Mouse (Mus musculus): ENCODE results near the gene Fzd2. TPM values are rescaled to one million over a fixed set of nuclear protein-coding genes. Genes with fewer than 3 reads are reported as not detected.
A peak's percentile ranks its signal among the peaks of the same experiment; 100 is the strongest.
"Not testable (repeated sequence)": the region's sequence is repeated elsewhere in the genome, so short reads cannot be mapped to it uniquely, and the experiment has no call there.

Gene Fzd2
- polyA plus RNA-seq (2014; fragmentation: Nextera tagmentation; extraction: Ambion mirVana), result 8.4 and 9.0 TPM in 2 replicates

- peak; percentile 68 for ATAC-seq (replicated peaks; ENCODE audit: low FRiP score)
- Histone ChIP-seq H3K27me3 (replicated peaks; ENCODE audit: control insufficient read depth, insufficient read depth, low read length) (peaks cover 72% of the 10 kb centered on the region), H3K36me3 (ENCODE audit: control insufficient read depth, insufficient read depth, low read length) (no peaks in the 10 kb centered on the region), H3K4me2 (peak within 1 kb of the TSS; percentile 58), H3K27ac (ENCODE audit: low read depth, low read length) (peak within 1 kb of the TSS; percentile 62), H3K9ac (ENCODE audit: low read depth, low read length) (peak within 1 kb of the TSS; percentile 71), H3K9me3 (ENCODE audit: control insufficient read depth, low read length) (no peaks in the 10 kb centered on the region), H3K4me3 (ENCODE audit: low read depth, low read length) (peak within 1 kb of the TSS; percentile 53), H3K4me1 (replicated peaks; ENCODE audit: control insufficient read depth, insufficient read depth, low read length) (no peaks in the 10 kb centered on the region)
- peak; percentile 86 for DNase-seq (ENCODE audit: low spot score)
- under 1% methylated on average over 21 of the region's 31 CpGs for WGBS
These were observed at the start of gene Fzd2 for GRCm38 (mm10) chr11:102604010-102604584. Gene Fzd2, plus strand, starts transcription at chr11:102604396.

- WGBS, result 0% methylated on average over 39 of the region's 39 CpGs
- H3K27me3 ChIP-seq (replicated peaks; ENCODE audit: control insufficient read depth, insufficient read depth, low read length), result no peaks in the 10 kb centered on the region
These were observed 48.7 kb upstream of the Fzd2 start for GRCm38 (mm10) chr11:102555400-102556030.

GRCm38 (mm10) chr11:102556031-102556715 is 48.0 kb upstream of the Fzd2 start, which contains the start of gene Gpatch8:
Gene Gpatch8, minus strand, starts transcription at chr11:102556392.
- H3K9ac ChIP-seq (ENCODE audit: low read depth, low read length), result peak within 1 kb of the TSS; percentile 99
- ATAC-seq (replicated peaks; ENCODE audit: low FRiP score) (peak; percentile 92), DNase-seq (ENCODE audit: low spot score) (peak; percentile 94)
- WGBS, result under 1% methylated on average over 47 of the region's 55 CpGs
- H3K27ac ChIP-seq (ENCODE audit: low read depth, low read length), result peak within 1 kb of the TSS; percentile 88
- H3K4me1 ChIP-seq (replicated peaks; ENCODE audit: control insufficient read depth, insufficient read depth, low read length), result peaks cover 16% of the 10 kb centered on the region
- peak within 1 kb of the TSS; percentile 99 for H3K4me3 ChIP-seq (ENCODE audit: low read depth, low read length)
- H3K9me3 ChIP-seq (ENCODE audit: control insufficient read depth, low read length), result no peaks in the 10 kb centered on the region
- peak within 1 kb of the TSS; percentile 69 for H3K4me2 ChIP-seq
- no peaks in the 10 kb centered on the region for H3K27me3 ChIP-seq (replicated peaks; ENCODE audit: control insufficient read depth, insufficient read depth, low read length)
- H3K36me3 ChIP-seq (ENCODE audit: control insufficient read depth, insufficient read depth, low read length), result no peaks in the 10 kb centered on the region; the same call in 1 of the 2 replicates

More at GRCm38 (mm10) chr11:102555400-102556030, 48.7 kb upstream of the Fzd2 start:
- DNase-seq (ENCODE audit: low spot score) (no peak), ATAC-seq (replicated peaks; ENCODE audit: low FRiP score) (peak; percentile 57)
- Histone ChIP-seq H3K4me2 (peak overlapping the region; percentile 69), H3K36me3 (ENCODE audit: control insufficient read depth, insufficient read depth, low read length) (no peaks in the 10 kb centered on the region; the same call in 1 of the 2 replicates), H3K4me1 (replicated peaks; ENCODE audit: control insufficient read depth, insufficient read depth, low read length) (peaks cover 16% of the 10 kb centered on the region), H3K9ac (ENCODE audit: low read depth, low read length) (peak overlapping the region; percentile 99), H3K4me3 (ENCODE audit: low read depth, low read length) (peak overlapping the region; percentile 99), H3K27ac (ENCODE audit: low read depth, low read length) (peak overlapping the region; percentile 88), H3K9me3 (ENCODE audit: control insufficient read depth, low read length) (no peaks in the 10 kb centered on the region)

DNA sequence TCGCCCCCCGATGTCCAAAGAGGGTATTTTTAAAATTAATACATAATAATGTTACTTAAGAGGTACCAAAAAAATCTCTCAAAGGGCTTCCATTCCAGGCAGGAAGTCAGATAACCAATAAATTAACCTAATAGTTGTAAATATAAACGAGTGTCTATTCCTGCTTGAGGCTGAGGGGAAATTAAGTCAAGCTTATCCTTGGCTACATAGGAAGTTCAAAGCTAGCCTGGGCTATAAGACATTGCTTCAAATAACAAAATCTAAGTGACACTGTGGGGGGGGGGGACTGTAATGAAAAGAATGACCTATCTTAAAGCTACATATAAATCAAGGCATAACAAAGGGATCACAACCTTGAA is 47.5 kb upstream of the Fzd2 start:
- peak overlapping the region; percentile 88 for H3K27ac ChIP-seq (ENCODE audit: low read depth, low read length)
- WGBS, result 15% methylated on average over 3 of the region's 3 CpGs
- no peak overlapping the region; the same call in 1 of the 2 replicates for H3K9ac ChIP-seq (ENCODE audit: low read depth, low read length)
- no peaks in the 10 kb centered on the region for H3K9me3 ChIP-seq (ENCODE audit: control insufficient read depth, low read length)
- H3K27me3 ChIP-seq (replicated peaks; ENCODE audit: control insufficient read depth, insufficient read depth, low read length), result no peaks in the 10 kb centered on the region
- ATAC-seq (replicated peaks; ENCODE audit: low FRiP score) (no peak), DNase-seq (ENCODE audit: low spot score) (no peak)
- peaks cover 16% of the 10 kb centered on the region for H3K4me1 ChIP-seq (replicated peaks; ENCODE audit: control insufficient read depth, insufficient read depth, low read length)
- H3K4me3 ChIP-seq (ENCODE audit: low read depth, low read length), result peak overlapping the region; percentile 99
- H3K4me2 ChIP-seq, result peak overlapping the region; percentile 69
- H3K36me3 ChIP-seq (ENCODE audit: control insufficient read depth, insufficient read depth, low read length), result no peaks in the 10 kb centered on the region; the same call in 1 of the 2 replicates

GRCm38 (mm10) chr11:102557386-102557785 is 46.8 kb upstream of the Fzd2 start:
- no peaks in the 10 kb centered on the region for H3K27me3 ChIP-seq (replicated peaks; ENCODE audit: control insufficient read depth, insufficient read depth, low read length)
- ATAC-seq (replicated peaks; ENCODE audit: low FRiP score), result no peak
- peaks cover 16% of the 10 kb centered on the region for H3K4me1 ChIP-seq (replicated peaks; ENCODE audit: control insufficient read depth, insufficient read depth, low read length)
- no peak overlapping the region for H3K27ac ChIP-seq (ENCODE audit: low read depth, low read length)
- no peak overlapping the region for H3K9ac ChIP-seq (ENCODE audit: low read depth, low read length)
- H3K36me3 ChIP-seq (ENCODE audit: control insufficient read depth, insufficient read depth, low read length), result no peaks in the 10 kb centered on the region; the same call in 1 of the 2 replicates
- WGBS, result 92% methylated on average over 1 of the region's 1 CpGs
- no peak overlapping the region for H3K4me2 ChIP-seq
- H3K4me3 ChIP-seq (ENCODE audit: low read depth, low read length), result no peak overlapping the region
- H3K9me3 ChIP-seq (ENCODE audit: control insufficient read depth, low read length), result no peaks in the 10 kb centered on the region
- DNase-seq (ENCODE audit: low spot score), result no peak

- Histone ChIP-seq H3K4me2 (no peak overlapping the region), H3K4me1 (replicated peaks; ENCODE audit: control insufficient read depth, insufficient read depth, low read length) (peaks cover 14% of the 10 kb centered on the region), H3K27ac (ENCODE audit: low read depth, low read length) (no peak overlapping the region), H3K27me3 (replicated peaks; ENCODE audit: control insufficient read depth, insufficient read depth, low read length) (no peaks in the 10 kb centered on the region), H3K9me3 (ENCODE audit: control insufficient read depth, low read length) (no peaks in the 10 kb centered on the region), H3K36me3 (ENCODE audit: control insufficient read depth, insufficient read depth, low read length) (no peaks in the 10 kb centered on the region), H3K4me3 (ENCODE audit: low read depth, low read length) (no peak overlapping the region), H3K9ac (ENCODE audit: low read depth, low read length) (no peak overlapping the region)
- DNase-seq (ENCODE audit: low spot score) (no peak), ATAC-seq (replicated peaks; ENCODE audit: low FRiP score) (no peak)
- 77% methylated on average over 4 of the region's 5 CpGs for WGBS
These were observed 45.5 kb upstream of the Fzd2 start for GRCm38 (mm10) chr11:102558704-102559103.

DNA sequence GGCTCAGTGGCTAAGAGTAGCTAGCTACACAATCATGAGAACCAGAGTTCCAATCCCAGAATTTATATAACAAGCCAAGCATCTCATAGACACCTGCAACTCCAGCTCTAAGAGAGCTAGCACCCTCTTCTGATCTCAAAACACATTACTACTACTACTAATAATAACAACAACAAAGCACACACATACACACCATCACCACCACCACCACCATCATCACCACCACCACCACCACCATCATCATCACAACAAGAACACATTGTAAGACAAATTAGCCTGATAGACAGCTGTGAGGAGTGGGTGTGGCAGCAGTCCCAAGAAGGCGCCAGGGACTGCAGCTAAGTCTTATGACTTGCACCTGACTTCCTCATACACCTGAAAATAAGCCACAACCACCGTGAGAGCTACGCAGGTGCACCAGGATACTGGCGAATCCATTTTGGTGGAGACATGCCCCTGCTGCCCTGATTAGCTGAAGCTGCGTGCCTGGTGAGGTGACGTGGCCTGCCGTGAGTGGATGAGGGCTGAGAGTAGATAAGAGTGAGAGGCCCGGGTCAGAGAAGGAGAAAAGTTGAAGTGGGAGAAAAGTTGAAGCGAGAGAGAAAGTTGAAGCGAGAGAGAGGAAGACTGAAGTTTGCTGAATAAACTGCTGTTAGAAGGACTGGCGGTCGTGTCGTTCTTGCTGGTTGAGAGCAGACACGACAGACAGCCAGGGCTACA is 39.1 kb upstream of the Fzd2 start:
- 0 out of 2 replicates have a peak overlapping the region, but pooled peaks have one; percentile 26 for H3K9ac ChIP-seq (ENCODE audit: low read depth, low read length)
- peak; percentile 69; the same call in 1 of the 2 replicates for ATAC-seq (replicated peaks; ENCODE audit: low FRiP score)
- not testable (repeated sequence) for H3K9me3 ChIP-seq (ENCODE audit: control insufficient read depth, low read length); H3K36me3 ChIP-seq (ENCODE audit: control insufficient read depth, insufficient read depth, low read length); H3K27me3 ChIP-seq (replicated peaks; ENCODE audit: control insufficient read depth, insufficient read depth, low read length); DNase-seq (ENCODE audit: low spot score); H3K4me3 ChIP-seq (ENCODE audit: low read depth, low read length); H3K4me1 ChIP-seq (replicated peaks; ENCODE audit: control insufficient read depth, insufficient read depth, low read length)
- H3K4me2 ChIP-seq, result peak overlapping the region; percentile 42
- peak overlapping the region; percentile 78 for H3K27ac ChIP-seq (ENCODE audit: low read depth, low read length)
- WGBS, result 50% methylated on average over 14 of the region's 14 CpGs

GRCm38 (mm10) chr11:102565741-102566140 is 38.5 kb upstream of the Fzd2 start:
- ATAC-seq (replicated peaks; ENCODE audit: low FRiP score) (no peak), DNase-seq (ENCODE audit: low spot score) (no peak)
- no peaks in the 10 kb centered on the region for H3K9me3 ChIP-seq (ENCODE audit: control insufficient read depth, low read length)
- H3K27me3 ChIP-seq (replicated peaks; ENCODE audit: control insufficient read depth, insufficient read depth, low read length), result no peaks in the 10 kb centered on the region
- peak overlapping the region; percentile 78 for H3K27ac ChIP-seq (ENCODE audit: low read depth, low read length)
- peaks cover 5% of the 10 kb centered on the region for H3K4me1 ChIP-seq (replicated peaks; ENCODE audit: control insufficient read depth, insufficient read depth, low read length)
- H3K36me3 ChIP-seq (ENCODE audit: control insufficient read depth, insufficient read depth, low read length), result no peaks in the 10 kb centered on the region
- H3K4me3 ChIP-seq (ENCODE audit: low read depth, low read length), result no peak overlapping the region
- peak overlapping the region; percentile 42 for H3K4me2 ChIP-seq
- 0 out of 2 replicates have a peak overlapping the region, but pooled peaks have one; percentile 26 for H3K9ac ChIP-seq (ENCODE audit: low read depth, low read length)
